Mouse (Mus musculus) 3134 (cell line): ENCODE data around the gene Map3k11.
"Not testable (repeated sequence)": the region's sequence is repeated elsewhere in the genome, so short reads cannot be mapped to it uniquely, and the experiment has no call there.

Experiments used
- DNase-seq: peaks from one replicate; pipeline ENCODE4 v3.0.0-alpha.2; 2011; ENCODE audit warnings: low spot score; ENCODE audit not compliant: insufficient read length; ENCODE audit errors: extremely low read depth

Map3k11 gene

GRCm38 (mm10) chr19:5665465-5665864 lies 23.1 kb upstream of the Map3k11 start:
- DNase-seq: no peak

DNA sequence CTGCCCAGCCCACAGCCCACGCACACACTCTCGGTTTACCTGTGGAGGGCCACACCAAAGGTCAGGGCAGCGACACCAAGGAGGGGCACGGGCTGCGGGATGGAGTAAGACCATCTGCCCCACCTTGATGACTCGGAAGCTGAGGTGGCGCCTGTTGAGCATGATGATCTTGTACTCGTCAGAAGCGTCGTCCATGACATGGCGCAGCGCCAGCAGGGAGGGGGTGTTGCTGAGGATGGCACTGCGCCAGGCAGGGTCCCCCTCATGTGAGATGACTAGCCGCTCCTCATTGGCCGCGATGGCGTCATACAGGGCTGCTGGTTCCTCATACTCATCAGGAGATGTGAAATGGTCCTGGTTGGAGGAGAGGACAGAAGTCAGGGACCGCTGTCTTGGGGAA lies 22.2 kb upstream of the Map3k11 start:
- no peak for DNase-seq

DNA sequence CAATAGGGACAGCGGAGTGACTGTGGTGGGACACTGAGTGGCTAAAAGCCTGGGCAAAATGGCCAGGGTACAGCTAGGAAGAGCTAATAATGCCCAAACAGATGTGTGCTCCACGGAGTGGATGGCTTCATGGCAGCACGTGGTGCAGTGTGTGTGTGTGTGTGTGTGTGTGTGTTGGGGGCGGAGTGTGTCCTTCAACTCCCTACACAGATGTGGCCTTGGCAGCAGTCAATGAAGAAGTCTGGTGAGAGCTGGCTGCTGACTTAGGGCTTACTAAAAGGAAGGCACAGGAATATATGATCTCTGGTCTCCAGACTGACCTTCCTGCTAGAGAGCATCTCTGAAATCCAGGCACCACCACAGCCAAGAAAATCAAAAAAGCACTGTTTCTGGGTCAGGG lies 20.2 kb upstream of the Map3k11 start:
- no peak for DNase-seq

DNA sequence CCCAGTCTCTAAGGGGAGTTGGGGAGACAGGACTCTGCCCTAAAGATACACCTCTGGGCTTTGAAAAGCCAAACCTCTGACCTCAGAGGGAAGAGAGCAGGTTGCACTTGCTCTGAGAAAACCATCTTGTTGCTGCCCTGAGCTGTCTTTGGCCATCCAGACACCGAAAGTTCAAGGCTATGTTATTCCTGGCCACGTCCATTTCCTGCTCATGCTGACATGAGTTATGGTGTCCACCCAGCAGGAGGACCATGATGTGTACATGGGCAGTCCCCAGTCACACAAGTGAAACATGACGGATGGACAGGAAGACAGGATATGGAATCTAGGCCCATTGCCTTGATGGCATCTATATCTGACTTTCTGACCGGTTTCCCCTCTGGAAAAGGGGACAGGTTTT lies 8.1 kb upstream of the Map3k11 start:
- DNase-seq: no peak

- no peak for DNase-seq
Measured at GRCm38 (mm10) chr19:5684236-5684635, 4.3 kb upstream of the Map3k11 start.

DNA sequence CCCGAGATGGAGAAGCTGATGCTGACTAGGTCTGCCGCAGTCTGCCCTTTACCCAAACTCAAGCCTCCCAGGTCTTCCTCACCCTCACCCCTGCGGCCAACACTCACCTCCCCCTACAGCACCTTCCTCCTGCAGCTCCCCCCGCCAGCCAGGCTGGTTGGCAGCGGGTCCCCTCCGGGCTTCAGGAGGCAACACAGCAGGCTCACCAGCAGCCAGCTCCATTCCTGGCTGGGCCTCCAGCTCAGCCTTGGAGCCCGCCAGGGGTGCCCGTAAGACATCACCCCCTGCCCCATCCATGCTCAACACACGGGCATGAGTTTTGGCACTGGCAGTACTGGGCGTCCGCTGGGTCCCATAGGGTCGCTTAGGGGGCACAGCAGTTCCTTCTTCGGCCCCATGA lies 3.6 kb upstream of the Map3k11 start:
- no peak for DNase-seq

- no peak for DNase-seq
Measured at GRCm38 (mm10) chr19:5685431-5685830, 3.1 kb upstream of the Map3k11 start.

DNA sequence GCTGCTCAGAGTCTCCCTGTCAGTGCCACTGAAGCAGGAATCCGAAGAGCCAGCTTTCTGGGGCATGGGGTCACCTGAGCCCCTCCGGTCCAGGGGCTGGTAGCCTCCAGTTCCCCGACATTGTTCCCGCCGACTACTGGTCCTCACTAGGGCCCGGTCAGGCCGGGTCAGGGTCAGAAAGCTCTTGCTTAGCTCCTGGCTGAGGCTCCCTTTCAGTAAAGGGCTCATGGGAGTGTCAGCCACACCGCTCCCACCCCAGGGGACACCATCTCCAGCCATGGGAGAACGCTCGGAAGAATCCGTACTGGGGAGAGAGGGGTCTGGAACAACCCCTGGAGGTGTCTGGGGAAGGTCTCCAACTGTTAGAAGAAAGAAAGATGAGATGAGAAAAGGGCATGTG lies 2.7 kb upstream of the Map3k11 start:
- no peak for DNase-seq

GRCm38 (mm10) chr19:5686437-5686836 lies 2.1 kb upstream of the Map3k11 start:
- no peak for DNase-seq

GRCm38 (mm10) chr19:5686954-5687353 lies 1.6 kb upstream of the Map3k11 start:
- not testable (repeated sequence) for DNase-seq

DNA sequence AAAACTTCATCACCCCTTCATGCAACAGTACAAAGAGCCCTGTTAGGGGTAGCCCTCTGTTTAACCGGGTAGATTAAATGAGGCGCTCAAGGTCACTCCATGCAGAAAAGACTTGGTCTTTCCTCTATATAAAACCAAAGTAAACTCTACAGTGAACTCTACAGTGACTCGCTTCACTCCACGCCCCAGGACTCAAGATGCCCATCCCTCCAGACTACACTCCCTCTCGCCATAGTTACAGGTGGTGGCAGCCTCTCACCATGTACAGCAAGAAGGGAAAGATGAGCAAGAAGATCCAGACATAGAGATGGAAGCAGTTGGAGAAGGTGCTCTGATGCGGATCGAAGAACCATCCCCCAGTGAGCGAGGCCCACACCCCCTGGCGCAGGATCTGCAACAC lies 804 bp upstream of the Map3k11 start:
- no peak for DNase-seq

GRCm38 (mm10) chr19:5689088-5689428 lies 516 bp downstream of the Map3k11 start:
- no peak for DNase-seq

DNA sequence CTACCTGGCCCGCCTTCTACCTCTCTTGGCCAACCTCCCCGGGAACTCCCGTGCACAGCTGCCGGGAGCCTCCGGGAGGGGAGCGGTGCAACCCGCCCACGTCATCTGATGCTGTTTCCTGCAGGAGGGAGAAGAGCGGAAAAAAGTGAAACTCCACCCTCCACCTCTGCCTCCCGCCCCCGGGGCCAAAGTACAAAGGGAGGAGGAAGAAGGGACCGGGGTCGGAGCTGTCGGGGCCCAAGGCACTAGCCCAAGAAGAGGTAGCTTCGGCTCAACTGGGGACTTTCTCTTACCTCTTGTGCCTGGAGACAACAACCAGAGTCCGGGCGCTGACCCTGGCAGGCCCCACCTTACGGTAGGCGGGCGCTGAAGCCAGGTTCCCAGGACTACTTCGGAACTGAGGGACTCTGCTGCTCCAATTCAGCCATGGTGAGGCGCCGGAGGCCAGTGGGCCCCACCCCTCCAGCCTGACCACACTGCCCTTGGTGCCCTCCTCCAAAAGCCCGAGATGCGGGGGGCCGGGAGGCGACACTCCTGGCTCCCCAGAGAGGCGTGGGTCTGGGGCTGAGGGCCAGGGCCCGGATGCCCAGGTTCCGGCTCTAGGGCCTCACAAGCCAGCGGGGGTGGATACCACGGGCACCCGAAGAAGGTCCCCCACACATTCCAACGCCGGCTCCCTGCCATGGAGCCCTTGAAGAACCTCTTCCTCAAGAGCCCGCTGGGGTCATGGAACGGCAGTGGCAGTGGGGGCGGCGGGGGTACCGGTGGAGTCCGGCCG lies 1.2 kb downstream of the Map3k11 start:
- DNase-seq: peak; percentile 89

- DNase-seq: no peak
Measured at GRCm38 (mm10) chr19:5690343-5690735, 1.8 kb downstream of the Map3k11 start.

- no peak for DNase-seq
Measured at GRCm38 (mm10) chr19:5691601-5692000, 3.1 kb downstream of the Map3k11 start.

GRCm38 (mm10) chr19:5692086-5692912 lies 3.8 kb downstream of the Map3k11 start:
- DNase-seq: no peak

- no peak for DNase-seq
Measured at GRCm38 (mm10) chr19:5692913-5693396, 4.4 kb downstream of the Map3k11 start.

DNA sequence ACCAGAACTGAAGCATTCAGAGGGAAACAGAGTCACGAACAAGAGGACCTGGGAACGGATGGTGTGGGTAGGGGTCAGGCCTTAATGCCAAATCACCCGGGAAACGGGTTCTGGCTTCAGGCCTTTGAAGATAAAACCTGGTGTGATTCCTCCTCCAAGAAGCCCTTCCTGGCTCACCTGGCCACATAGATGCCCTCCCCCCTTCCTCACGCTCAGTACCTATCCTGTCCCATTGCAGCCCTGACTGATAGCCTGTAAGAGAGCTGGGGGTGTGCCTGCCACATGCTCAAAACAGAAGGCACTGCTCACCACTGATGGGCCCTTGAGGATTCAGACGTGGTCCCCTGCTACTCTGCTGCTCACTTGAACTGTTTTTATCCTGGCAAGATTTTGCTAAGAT lies 5.3 kb downstream of the Map3k11 start:
- no peak for DNase-seq

DNA sequence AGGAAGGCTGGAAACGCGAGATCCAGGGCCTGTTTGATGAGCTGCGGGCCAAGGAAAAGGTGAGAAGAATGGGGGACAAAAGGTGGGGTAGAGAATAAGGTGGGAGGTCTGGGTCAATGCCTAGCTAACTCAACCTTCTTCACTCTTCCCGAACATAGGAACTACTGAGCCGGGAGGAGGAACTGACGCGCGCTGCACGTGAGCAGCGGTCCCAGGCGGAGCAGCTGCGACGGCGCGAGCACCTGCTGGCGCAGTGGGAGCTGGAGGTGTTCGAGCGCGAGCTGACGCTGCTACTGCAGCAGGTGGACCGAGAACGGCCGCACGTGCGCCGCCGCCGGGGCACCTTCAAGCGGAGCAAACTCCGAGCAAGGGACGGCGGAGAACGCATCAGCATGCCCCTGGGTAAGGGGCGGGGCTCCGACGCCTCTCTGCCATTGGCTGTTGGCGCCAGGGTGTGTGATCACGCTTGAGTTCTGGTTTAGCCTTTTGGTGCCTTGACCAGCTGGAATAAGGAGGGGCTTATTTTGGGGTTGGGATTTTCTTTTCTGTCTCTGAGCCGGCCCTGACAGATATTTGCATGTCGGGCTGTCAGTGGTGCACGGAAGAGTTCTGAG lies 7.4 kb downstream of the Map3k11 start:
- no peak for DNase-seq

GRCm38 (mm10) chr19:5704163-5704800 lies 15.7 kb downstream of the Map3k11 start, which contains the start of gene Kcnk7:
Kcnk7 (plus strand) TSS chr19:5704367.
- no peak for DNase-seq
